Mouse (Mus musculus) urinary bladder, postnatal 36 days (tissue): ENCODE results near the gene Pard3.

Experiments used
- DNase-seq, 2 experiments: peaks; one replicate each; pipeline ENCODE4 v3.0.0; 2022; ENCODE audit warnings: low spot score in 2 of 2, mixed read lengths in 1 of 2

Pard3 gene

DNA sequence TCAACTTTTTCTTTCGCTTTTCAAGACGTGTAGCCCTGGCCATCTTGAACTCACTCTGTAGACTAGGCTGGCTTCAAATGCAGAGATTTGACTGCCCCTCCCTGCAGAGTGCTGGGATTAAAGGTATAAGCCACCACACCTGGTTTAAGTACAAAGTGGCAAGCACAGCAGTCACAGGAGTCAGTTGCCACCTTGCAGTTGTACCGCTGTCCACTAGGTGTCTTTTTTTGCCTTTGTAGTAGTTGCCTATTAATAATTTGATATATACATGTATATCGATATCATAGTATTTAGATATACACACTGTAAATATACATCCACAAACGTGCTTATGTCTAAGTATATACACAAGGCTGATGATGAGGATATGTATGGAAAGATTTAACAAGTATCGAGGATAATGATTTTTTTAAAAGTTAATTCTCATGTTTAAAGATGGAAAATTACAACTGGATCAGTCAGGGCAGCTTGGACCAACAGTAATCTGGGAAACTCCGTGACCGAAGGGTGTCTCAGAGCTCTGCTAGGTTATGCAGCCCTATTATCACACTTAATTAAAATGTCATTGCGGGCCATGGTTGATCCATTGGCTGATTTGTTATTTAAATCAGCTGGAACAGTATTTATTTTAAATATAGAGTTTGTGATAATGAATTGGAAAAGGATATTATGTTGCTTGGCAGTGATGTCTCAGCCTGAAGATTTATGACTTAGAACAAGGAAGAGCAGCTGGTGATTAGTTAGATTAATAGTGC is 220.9 kb downstream of the Pard3 start:
- no peak for DNase-seq

DNA sequence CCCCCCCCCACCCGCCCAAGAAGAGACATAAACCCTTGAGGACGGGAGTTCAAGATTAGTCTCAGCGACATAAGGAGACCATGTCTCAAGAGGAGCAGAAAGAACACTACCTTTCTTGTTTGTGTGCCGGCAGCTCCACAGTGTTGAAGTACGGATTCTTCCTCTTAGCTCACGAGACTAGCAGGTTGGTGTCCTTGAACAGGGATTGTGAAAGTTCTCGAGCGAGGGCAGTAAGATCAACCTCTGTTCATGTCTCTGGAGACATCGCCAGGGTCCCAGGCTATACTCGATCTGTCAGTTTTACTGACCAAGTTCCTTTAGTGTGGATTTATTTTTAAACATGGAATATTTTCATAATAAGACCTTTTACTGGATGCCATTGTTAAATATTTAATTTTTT is 224.1 kb downstream of the Pard3 start:
- no peak for DNase-seq

DNA sequence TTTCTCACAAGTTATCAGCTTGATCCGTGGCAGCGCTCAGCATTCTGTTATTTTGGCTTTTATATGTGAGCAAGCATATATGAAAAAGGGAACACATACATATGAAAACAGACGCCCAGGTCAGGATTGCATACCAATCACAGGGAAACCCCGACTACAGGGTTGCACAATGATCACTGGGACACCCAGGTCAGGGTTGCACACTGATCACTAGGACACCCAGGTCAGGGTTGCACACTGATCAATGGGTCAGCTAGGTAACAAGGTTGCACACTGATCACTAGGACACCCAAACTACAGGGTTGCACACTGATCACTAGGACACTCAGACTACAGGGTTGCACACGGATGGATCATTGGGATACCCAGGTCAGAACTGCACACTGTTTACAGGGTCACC is 228.6 kb downstream of the Pard3 start:
- no peak for DNase-seq

DNA sequence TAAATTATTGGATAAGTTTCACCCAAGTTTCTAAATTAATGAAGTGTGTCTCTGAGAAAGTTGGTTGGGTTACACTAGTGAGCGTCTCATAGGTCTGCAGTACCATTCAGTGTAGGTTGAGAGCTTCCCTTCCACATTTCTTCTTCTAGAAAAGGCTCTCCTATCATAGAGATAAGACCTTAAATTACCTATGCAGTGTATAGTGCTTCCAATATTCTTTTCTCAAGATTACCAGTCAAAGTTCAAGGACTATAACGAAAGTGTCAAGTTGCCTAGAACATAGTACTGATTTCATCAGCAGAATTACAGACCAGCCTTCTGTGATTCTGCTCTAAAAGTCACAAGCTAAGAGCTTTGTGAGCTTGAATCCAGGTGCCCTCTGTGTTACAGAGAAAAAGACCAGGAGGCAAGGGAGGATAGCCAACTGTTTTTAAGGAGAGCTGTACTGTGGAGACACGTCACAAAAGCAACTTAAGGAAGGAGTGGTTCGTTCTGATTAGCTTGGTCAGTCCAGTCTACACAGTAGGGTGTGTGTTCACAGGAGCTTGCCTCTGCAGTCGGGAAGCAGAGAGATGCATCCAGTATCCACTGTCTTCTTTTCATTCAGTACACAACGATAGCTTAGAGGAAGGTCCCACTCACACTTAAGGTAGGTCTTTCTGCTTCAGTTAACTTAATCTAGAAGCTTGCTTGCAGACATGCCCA is 229.5 kb downstream of the Pard3 start:
- DNase-seq, result no peak

DNA sequence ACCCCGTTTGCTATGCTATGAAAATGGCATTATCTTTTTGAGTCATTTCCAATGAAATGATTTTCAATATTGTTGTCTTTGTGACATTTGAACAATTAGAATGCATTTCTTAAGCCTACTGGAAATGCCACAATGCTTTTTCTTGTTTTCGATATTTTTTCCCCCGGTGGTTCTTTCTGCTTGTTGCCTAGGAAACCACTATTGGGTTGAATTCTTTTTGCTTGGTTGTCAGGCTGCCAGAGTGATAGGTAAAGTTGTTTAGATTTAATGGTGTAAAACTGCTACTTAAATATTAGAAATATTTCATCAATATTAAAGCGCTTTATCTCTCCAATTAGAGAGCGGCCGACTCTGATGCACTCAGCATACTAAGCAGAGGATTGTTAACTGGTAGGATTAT is 230.4 kb downstream of the Pard3 start:
- no peak for DNase-seq

DNA sequence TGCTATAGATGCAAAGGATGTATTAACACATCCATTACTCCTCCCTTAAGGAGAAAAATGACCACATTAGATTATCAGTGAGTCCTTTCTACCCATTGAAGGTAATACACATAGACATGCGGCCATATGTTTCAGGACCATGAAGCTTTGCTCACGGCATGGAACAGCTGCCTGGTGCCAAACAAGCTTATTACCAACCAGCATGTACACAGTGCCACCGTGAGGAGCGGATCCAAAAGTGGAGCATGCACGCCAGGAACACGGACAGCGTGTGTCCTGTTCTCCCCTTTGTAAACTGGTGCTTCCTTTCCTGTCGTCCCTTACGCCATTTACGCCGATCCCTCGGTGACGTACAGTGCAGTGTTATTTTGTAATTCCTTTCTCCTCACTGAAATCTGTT is 232.2 kb downstream of the Pard3 start:
- DNase-seq, result no peak

DNA sequence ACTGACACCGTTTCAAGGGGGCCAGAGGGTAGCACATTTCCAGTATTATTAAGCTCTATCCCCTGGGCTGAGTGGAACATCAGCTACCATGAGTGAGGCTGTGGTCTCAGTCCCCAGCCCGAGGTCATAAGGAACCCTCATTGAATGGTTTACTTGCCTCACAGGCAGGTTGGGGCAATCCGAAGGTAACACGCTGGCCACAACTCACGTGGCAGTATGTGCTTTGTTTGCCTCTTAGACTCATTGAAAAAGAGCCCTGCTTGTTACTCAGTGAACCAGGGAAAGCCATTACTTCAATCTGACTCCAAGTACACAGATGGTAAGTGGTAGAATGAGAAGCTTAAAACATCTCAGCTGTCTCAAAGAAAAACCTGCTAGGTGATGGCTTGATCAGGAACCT is 236.8 kb downstream of the Pard3 start:
- DNase-seq, result no peak

DNA sequence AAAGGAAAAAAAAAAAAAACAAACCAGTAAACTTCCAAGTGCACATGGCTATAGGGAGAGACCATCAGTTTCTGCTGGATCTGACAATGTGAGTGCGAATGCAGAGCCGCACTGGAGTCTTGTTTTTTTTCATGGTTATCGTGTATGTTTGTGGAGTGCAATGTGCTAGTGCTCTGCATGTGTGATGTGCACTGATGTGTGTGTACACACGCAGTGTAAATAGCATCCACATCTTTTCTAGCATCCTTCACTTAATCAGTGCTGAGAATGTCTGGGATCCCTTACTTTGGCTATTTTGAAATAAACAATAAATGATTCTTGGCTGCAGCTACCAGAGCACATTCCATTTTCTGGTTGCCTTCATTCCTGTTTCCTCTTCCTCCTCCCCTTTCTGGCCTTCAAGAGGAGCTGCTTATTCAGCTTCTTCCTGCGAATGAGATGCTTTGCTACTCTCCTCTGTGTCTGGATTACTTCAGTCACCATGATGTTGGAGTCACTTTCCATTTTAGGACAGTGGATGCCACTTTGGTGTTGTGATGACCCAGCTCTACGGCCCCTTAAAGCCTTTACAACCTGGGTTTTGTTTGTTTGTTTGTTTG is 239.3 kb downstream of the Pard3 start:
- no peak for DNase-seq

DNA sequence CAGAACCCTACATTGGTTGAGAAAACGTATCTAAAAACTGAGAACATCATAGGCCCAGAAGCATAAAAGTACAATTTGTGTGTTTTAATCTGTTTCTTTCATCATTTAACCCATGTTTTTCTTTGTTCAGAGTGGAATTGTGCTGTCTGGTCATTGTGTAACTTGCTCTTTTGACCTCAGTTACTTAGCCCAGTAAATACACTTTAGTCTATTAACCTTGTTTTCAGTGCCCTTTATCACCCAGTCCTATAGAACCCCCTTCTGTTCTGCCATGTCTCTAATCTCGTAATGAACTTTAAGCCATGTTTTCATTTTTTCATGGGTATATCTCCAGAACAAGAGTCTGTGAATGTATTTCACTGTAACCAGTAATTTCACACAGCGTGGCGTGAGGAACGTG is 243.3 kb downstream of the Pard3 start:
- no peak for DNase-seq

DNA sequence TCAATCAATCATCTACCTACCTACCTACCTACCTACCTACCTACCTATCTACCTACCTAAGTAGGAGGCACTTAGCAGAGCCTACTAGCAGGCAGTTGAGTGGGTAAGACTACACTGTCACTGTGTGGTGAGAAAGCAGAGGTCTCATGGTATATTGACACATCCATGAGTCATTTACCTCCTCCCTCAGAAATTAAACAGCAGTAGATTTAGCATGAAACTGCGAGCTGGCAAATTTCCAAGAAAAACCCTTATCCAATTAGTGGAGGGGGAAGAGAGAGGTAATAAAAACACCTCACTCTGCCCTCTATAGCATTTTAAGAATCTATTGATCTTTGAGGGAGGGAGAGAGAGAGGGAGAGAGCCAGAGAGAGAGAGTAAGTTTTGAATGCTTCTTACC is 245.7 kb downstream of the Pard3 start:
- DNase-seq, result no peak

DNA sequence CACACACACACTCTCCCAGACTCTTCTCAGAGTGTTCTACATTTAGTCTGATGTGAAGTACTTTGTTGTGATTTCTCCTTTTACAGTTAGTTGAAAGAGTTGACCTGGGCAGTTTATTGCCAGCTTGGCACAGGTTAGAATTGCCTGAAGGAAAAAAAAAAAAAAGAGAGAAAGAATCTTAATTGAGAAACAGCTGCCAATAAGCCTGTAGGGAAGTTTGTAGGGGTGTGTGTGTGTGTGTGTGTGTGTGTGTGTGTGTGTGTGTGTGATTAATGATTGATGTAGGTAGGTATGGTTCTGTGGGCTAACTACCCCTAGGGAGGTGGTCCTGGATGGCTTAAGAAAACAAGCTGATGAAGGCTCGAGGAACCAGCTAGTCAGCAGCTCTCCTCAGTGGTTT is 252.1 kb downstream of the Pard3 start:
- no peak for DNase-seq

DNA sequence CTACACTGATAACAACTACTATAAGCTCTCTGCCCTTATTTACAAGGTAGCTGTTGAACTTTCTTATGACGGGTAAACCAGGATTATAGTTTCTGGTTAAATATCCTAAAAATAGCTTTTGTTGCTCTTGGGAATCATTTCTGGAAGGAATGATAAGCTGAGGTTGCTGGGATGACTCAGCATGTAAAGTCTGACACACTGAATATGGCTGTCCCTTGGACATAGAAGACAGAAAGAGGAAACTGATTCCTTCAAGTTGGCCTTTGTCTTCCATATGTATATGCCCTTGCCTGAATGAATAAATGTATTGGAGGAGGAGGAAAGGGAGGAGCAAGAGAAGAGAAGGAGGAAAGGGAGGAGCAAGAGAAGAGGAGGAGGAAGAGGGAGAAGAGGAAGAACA is 254.2 kb downstream of the Pard3 start:
- no peak for DNase-seq

DNA sequence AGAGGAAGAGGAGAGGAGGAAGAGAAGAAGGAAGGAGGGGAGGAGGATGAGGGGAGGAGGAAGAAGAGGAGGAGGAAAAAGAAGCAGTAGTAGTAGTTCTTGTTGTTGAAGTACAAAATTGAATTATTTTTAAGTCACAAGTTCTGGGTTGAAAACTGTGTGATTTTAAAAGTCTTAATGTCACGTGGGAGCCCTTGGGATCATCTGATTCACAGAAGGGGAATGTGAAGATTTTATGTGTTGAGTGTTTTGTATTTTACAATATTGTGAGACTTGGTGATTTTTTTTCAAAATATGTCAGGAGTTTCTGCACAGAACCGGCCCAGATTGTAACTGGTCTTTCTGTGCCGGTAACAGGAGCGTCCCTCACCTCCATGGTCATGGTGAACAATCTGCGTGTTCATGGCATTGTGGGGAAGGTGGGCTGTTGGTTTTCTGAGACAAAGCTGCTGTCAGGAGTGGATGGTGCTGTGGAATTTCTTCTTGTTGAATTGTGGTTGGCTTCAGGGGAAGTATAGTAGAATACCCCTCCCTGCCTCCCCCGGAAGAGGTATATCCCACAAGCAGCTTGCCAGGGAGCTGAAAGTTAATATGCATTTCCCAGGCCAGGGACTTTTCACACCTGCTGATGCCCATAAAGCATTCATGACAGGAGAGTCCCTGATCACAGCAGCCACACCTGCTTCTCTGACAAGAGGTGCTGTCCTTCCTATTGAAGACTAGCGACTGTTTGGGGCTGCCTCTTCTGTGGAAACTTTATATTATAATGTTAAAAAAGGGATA is 254.9 kb downstream of the Pard3 start:
- DNase-seq, result no peak

DNA sequence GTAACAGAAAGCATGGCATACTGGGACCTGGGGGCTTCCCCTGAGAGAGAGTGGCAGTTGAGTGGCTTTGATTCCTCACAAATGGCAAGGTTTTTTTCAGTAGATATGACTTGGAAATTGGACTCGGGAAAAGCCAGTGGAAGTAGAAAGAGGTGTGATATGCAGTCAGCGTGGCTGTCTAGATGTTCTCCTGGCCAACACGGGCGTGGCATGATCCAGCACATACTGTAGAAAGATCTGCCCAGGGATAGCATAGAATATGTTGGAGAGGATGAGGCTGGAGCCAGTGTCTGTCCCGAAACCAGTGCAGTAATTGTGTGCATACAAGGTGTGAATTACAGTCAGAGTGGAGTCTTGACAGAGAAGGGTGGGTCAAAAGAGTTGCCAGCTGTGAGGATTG is 257.2 kb downstream of the Pard3 start:
- DNase-seq, result no peak

DNA sequence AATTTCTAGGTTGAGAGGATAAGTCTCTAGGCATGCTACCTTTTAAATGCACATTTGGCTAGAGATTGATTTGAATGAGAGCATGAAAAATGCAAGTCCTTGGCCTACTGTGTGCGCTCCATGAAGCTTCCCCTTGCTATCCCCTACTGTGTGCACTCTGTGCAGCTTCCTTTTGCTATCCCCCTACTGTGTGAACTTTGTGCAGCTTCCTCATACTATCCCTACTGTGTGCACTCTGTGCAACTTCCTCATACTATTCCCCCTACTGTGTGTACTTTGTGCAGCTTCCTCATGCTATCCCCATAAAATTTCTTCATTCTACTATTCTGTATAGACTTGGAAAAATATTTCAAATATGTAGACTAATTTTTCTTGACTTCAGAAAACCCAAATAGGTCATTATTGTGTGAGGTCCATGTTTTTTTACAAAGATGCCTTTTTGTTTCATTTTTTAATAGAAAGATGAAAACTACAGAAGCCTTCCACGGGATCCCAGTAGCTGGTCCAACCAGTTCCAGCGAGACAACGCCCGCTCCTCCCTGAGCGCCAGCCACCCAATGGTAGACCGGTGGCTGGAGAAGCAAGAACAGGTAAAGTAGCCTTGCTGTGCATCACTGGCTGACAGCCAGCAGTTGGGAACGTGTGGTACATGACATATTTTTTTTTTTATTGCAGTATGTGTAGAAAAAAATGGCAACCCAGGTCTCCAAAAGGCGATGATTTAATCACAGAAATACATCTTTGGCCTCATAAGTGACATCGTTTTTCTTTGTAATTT is 260.1 kb downstream of the Pard3 start:
- DNase-seq, result no peak

DNA sequence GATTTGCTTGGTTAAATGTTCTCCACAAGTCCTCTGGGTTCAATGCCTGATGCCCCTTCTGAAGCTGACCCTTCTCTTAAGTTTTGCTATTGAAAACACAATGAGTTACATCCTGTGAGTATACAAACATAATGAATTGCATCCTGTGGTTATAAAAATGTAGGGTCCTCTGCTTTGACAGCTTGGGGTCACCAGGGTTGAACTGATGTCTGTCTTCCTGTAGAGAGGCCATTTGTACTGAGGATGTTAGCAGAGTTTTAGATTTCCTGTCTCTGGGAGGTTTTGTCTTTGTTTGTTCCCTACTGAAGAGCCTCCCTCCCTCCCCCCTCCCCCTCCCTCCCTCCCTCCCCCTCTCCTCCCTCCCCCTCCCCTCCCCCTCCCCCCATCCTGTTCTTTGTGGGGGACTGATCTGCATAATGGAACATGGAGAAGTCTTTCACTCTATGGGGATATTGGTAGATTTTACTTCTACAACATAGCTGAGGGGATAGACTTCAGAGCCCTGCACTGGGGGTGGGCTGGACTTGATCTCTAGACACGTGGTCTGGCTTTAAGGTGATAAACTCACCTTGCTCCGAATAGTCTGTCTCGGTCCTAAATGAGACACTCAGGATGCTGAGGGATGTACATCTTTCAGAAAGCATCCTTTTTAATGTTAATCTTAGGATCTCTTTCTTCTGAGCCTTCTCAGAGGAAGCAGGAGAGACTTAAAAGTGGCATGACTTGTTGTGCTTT is 261.3 kb downstream of the Pard3 start:
- no peak for DNase-seq

DNA sequence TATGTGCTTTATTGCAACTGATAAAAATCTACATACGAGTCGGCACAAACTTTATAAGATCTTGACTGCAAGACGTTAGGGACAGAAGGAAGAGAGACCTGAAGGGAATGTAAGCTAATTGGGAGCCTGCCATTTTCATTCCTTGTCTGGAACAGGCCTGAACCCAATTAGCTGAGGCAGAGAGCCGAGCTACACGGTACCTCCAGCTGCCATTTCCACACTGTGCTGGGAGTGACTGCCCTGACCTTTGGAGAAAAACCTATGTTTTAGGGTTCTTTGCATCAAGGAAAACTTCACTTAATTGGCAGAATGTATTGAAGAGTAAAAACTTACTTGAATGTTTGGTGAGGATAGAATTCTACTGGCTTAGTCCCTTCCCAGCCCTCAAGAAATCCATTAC is 262.1 kb downstream of the Pard3 start:
- DNase-seq, result no peak

DNA sequence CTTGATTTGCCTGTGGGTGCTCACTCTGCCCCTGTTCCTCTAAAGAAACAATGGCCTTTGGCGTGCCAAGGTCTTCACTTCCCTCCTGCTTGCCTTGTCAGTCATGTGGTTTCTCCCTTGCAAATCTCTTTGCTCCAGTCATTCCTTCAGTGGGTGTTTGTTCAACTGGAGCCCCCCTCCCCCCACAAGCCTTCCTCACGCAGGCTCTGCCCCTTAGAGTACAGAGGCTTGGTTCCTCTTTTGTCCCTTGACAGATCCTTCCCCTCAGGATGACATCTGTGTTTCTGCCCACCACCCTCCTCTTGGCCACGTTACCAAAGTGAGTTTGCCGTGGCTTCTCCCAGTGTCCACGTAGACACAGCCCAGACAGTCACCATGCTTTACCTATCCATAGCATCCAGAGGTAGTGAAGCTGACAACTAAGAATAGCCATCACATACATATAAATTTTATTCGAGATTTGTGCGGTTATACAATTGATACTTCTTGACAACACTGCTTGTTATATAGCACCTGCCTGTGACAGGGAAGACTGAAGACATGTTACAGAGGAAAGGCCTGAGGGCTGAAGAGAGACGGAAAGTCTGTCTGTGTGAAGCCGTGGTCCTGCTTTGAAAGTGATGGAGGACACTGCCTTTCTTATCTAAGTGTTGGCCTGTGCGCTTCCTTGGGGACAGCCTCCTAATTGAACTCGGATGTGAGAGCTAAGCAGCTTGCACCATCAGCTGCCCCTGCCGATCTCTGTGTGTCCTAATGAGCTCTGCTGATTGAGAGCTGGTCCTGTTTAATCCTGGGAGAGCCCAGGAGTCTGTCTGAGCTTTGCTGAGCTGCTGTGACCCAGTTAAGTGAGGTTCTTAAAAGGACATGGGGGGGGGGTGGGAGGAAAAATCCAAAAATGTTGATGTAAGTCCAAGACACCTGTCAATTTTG is 266.8 kb downstream of the Pard3 start:
- no peak for DNase-seq

DNA sequence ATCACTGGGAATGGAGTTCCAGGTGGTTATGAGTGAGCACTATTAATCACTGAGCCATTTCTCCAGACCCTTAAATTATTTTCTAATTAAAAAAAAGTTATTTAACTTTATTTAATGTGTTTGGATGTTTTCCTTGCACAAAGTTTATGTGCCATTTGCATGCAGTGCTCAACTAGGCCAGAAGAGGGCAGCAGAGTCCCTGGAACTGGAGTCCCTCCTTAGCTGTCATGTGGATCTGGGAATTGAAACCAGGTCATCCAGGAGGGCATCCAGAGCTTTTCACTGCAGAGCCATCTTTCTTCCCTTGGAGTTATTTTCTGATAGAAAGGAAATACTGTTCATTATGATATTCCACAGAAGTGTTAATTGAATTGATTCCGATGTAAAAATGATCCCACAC is 268.1 kb downstream of the Pard3 start:
- peak; percentile 28 to 40 for DNase-seq

DNA sequence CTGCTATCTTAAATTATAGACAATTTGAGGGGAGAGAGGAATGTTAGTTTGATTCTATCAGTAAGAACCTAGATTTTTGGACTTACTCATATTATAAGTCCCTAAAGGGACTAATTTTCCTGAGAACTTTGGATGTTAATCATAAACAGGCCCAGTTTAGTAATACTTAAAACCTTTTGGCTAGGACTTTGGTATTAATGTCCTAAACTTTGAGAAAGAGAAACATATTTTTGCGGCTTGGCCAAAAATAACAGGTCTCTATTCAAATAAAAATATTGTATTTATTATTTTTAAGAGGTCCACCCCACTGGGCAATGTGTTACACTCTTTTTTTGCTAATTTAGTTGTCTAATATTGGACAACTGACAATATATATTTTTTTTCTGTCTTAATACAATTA is 271.5 kb downstream of the Pard3 start:
- DNase-seq, result no peak
